Mouse (Mus musculus) liver, postnatal 0 days (tissue): ENCODE measurements at regions not wholly inside any gene's neighbourhood (a gene's known extent, or its start where the extent isn't known, plus 50 kb on each side); places are given as distances from the start of the nearest gene placed in this dataset.

Source experiments
- CTCF ChIP-seq: sonication (generic); IDR thresholded peaks from 2 replicates; pipeline ENCODE4 v1.5.1; 2016; ENCODE audit warnings: antibody characterized with exemption, low read depth
- EP300 ChIP-seq: IDR thresholded peaks from 2 replicates; pipeline ENCODE4 v1.6.1; 2016; ENCODE audit warnings: antibody characterized with exemption, low read depth, mild to moderate bottlenecking

GRCm38 (mm10) chr17:81175877-81176276 is 111.0 kb upstream of the Thumpd2 start:
- TF ChIP-seq CTCF: no peak
- TF ChIP-seq EP300: no peak; the same call in 1 of the 2 replicates
